Mouse (Mus musculus) layer of hippocampus, adult 18-20 months (tissue): ENCODE data around the gene Idh3a. TPM values are rescaled to one million over a fixed set of nuclear protein-coding genes. Genes with fewer than 3 reads are reported as not detected.
"Not testable (repeated sequence)": the region's sequence is repeated elsewhere in the genome, so short reads cannot be mapped to it uniquely, and the experiment has no call there.

Experiments
- DNase-seq, 2 experiments: peaks; one replicate each; pipeline ENCODE4 v3.0.0; 2022; ENCODE audit warnings: low spot score in 2 of 2
- long read RNA-seq: library from polyadenylated mRNA; stranded (forward); transcript quantifications from one replicate; pipeline ENCODE4 v2.0.0, GENCODE M21; 2021
- total RNA-seq, 2 experiments: library from RNA; stranded (reverse); gene quantifications; 2 replicates each; pipeline ENCODE4 v1.2.3; 2021

Gene Idh3a
- 100 to 1,000 TPM; 172 to 174 TPM for total RNA-seq
- long read RNA-seq, transcript Idh3a-205 (11 exons, 2,580 nt), result major isoform, 299 of 327 reads
- long read RNA-seq, partial matches to known transcripts, result 9 of 327 reads
- long read RNA-seq, other reads (novel, unspliced or antisense), result 18 of 327 reads

- peak; percentile 96 to 97 for DNase-seq
Measured at GRCm38 (mm10) chr9:54586199-54587061, at the start of gene Idh3a. TSS of gene Idh3a (plus strand) at chr9:54586334.

- DNase-seq, result peak; percentile 69 to 91
Measured at GRCm38 (mm10) chr9:54537030-54537429, 49.1 kb upstream of the Idh3a start.

- no peak for DNase-seq
Measured at GRCm38 (mm10) chr9:54537480-54537879, 48.7 kb upstream of the Idh3a start.

GRCm38 (mm10) chr9:54538244-54538643, 47.9 kb upstream of the Idh3a start:
- no peak for DNase-seq

- no peak for DNase-seq
Measured at GRCm38 (mm10) chr9:54538684-54539083, 47.5 kb upstream of the Idh3a start, which contains the start of gene Sh2d7. TSS of gene Sh2d7 (plus strand) at chr9:54538984.

- no peak for DNase-seq
Measured at GRCm38 (mm10) chr9:54540801-54541200, 45.3 kb upstream of the Idh3a start.

GRCm38 (mm10) chr9:54544212-54544953, 41.8 kb upstream of the Idh3a start:
- DNase-seq, result no peak

GRCm38 (mm10) chr9:54544954-54545315, 41.2 kb upstream of the Idh3a start:
- DNase-seq, result no peak

- DNase-seq, result peak; percentile 22 to 59
Measured at GRCm38 (mm10) chr9:54547536-54547935, 38.6 kb upstream of the Idh3a start.

- DNase-seq, result no peak
Measured at GRCm38 (mm10) chr9:54549433-54549832, 36.7 kb upstream of the Idh3a start.

- peak in 1 of 2 experiments; percentile 46 for DNase-seq
Measured at GRCm38 (mm10) chr9:54552409-54552808, 33.7 kb upstream of the Idh3a start.

GRCm38 (mm10) chr9:54555044-54555443, 31.1 kb upstream of the Idh3a start:
- DNase-seq, result no peak

- DNase-seq, result no peak
Measured at GRCm38 (mm10) chr9:54558731-54559130, 27.4 kb upstream of the Idh3a start.

- peak; percentile 37 to 77 for DNase-seq
Measured at GRCm38 (mm10) chr9:54559771-54560471, 26.2 kb upstream of the Idh3a start, which contains the start of gene Cib2. TSS of gene Cib2 (minus strand) at chr9:54560218.

- DNase-seq, result no peak
Measured at GRCm38 (mm10) chr9:54560831-54561601, 25.1 kb upstream of the Idh3a start.

GRCm38 (mm10) chr9:54566958-54567357, 19.2 kb upstream of the Idh3a start:
- no peak for DNase-seq

- DNase-seq, result no peak
Measured at GRCm38 (mm10) chr9:54568732-54569131, 17.4 kb upstream of the Idh3a start.

GRCm38 (mm10) chr9:54571130-54571839, 14.8 kb upstream of the Idh3a start:
- DNase-seq, result no peak

GRCm38 (mm10) chr9:54583712-54584111, 2.4 kb upstream of the Idh3a start:
- no peak for DNase-seq

GRCm38 (mm10) chr9:54584127-54584526, 2.0 kb upstream of the Idh3a start:
- DNase-seq, result not testable (repeated sequence)
